Mouse (Mus musculus) lung, adult 2 months (tissue): ENCODE results near the gene Il17d. TPM values are rescaled to one million over a fixed set of nuclear protein-coding genes. Genes with fewer than 3 reads are reported as not detected.

Source experiments
- DNase-seq: peaks from one replicate; pipeline ENCODE4 v3.0.0; 2022
- H3K4me1 ChIP-seq: fragments of 200-500 bp; 2 replicates; pipeline ENCODE4 v1.6.1; 2011; ENCODE audit warnings: low read length; ENCODE audit not compliant: control insufficient read depth, insufficient read depth
- H3K4me3 ChIP-seq: fragments of 200-500 bp; replicated peaks from 2 replicates; pipeline ENCODE3; 2011; ENCODE audit warnings: low read depth, mild to moderate bottlenecking, control low read depth, low read length; ENCODE audit errors: extremely low read depth
- CTCF ChIP-seq: fragments of 200-500 bp; IDR thresholded peaks from 2 replicates; pipeline ENCODE4 v1.5.1; 2011; ENCODE audit warnings: mild to moderate bottlenecking, low read length, control low read depth; ENCODE audit not compliant: insufficient read depth
- POLR2A ChIP-seq: fragments of 200-500 bp; IDR thresholded peaks from 2 replicates; pipeline ENCODE4 v1.6.1; 2011; ENCODE audit warnings: low read depth, mild to moderate bottlenecking, control low read depth, low read length, borderline replicate concordance; ENCODE audit errors: extremely low read depth
- WGBS: fragments of 180-500 bp; shearing (Covaris S2); methylation state at CpG from one replicate; pipeline ENCODE4 v1.1.7; 2018; 5-methylcytosine and 5-hydroxymethylcytosine counted together
- polyA plus RNA-seq: library from polyadenylated mRNA; depleted of rRNA; stranded (reverse); fragments of >200 nt; gene quantifications from 2 replicates; pipeline ENCODE4 v1.2.3, GENCODE M21; 2012

Gene Il17d
- polyA plus RNA-seq, 1 experiment = 16.5 TPM

GRCm38 (mm10) chr14:57523762-57524161 lies 815 bp upstream of the Il17d start:
- TF ChIP-seq POLR2A = no peak
- Histone ChIP-seq H3K4me1 (no peaks in the 10 kb centered on the region), H3K4me3 (no peak overlapping the region)
- no peak for DNase-seq
- WGBS = 90% methylated on average over 9 of the region's 9 CpGs

- DNase-seq = peak; percentile 77
- Histone ChIP-seq H3K4me3 (peak overlapping the region; percentile 69), H3K4me1 (peaks cover 2% of the 10 kb centered on the region; the same call in 1 of the 2 replicates)
- TF ChIP-seq CTCF (no peak), POLR2A (no peak)
- WGBS = 2% methylated on average over 56 of the region's 60 CpGs
Observed at GRCm38 (mm10) chr14:57525388-57526049, 942 bp downstream of the Il17d start.

- 55% methylated on average over 10 of the region's 10 CpGs for WGBS
- TF ChIP-seq POLR2A (no peak), CTCF (no peak)
- Histone ChIP-seq H3K4me1 (peaks cover 2% of the 10 kb centered on the region; the same call in 1 of the 2 replicates), H3K4me3 (peak overlapping the region; percentile 69)
- no peak for DNase-seq
Observed at GRCm38 (mm10) chr14:57526050-57526623, 1.6 kb downstream of the Il17d start.

- DNase-seq = no peak
- 57% methylated on average over 7 of the region's 7 CpGs for WGBS
- peaks cover 2% of the 10 kb centered on the region; the same call in 1 of the 2 replicates for H3K4me1 ChIP-seq
- TF ChIP-seq POLR2A (no peak), CTCF (no peak)
- H3K4me3 ChIP-seq = no peak overlapping the region
Observed at GRCm38 (mm10) chr14:57527122-57527521, 2.5 kb downstream of the Il17d start.

GRCm38 (mm10) chr14:57527598-57527997 lies 3.0 kb downstream of the Il17d start:
- TF ChIP-seq CTCF (no peak), POLR2A (no peak)
- no peak for DNase-seq
- Histone ChIP-seq H3K4me1 (peaks cover 2% of the 10 kb centered on the region; the same call in 1 of the 2 replicates), H3K4me3 (no peak overlapping the region)
- WGBS = 37% methylated on average over 2 of the region's 2 CpGs

- 45% methylated on average over 10 of the region's 10 CpGs for WGBS
- TF ChIP-seq CTCF = no peak
- TF ChIP-seq POLR2A = no peak
- Histone ChIP-seq H3K4me1 (peaks cover 2% of the 10 kb centered on the region; the same call in 1 of the 2 replicates), H3K4me3 (no peak overlapping the region)
- DNase-seq = no peak
Observed at GRCm38 (mm10) chr14:57529086-57529785, 4.7 kb downstream of the Il17d start.

GRCm38 (mm10) chr14:57529786-57530515 lies 5.4 kb downstream of the Il17d start:
- no peak for TF ChIP-seq CTCF
- TF ChIP-seq POLR2A = no peak
- DNase-seq = no peak
- 65% methylated on average over 5 of the region's 5 CpGs for WGBS
- peaks cover 7% of the 10 kb centered on the region; the same call in 1 of the 2 replicates for H3K4me1 ChIP-seq
- no peak overlapping the region for H3K4me3 ChIP-seq

- Histone ChIP-seq H3K4me3 (no peak overlapping the region), H3K4me1 (peaks cover 15% of the 10 kb centered on the region)
- 92% methylated on average over 3 of the region's 3 CpGs for WGBS
- no peak for TF ChIP-seq POLR2A
- TF ChIP-seq CTCF = no peak
- no peak for DNase-seq
Observed at GRCm38 (mm10) chr14:57532577-57532976, 8.0 kb downstream of the Il17d start.

GRCm38 (mm10) chr14:57533214-57533613 lies 8.6 kb downstream of the Il17d start:
- Histone ChIP-seq H3K4me1 (peaks cover 15% of the 10 kb centered on the region), H3K4me3 (no peak overlapping the region)
- WGBS = 59% methylated on average over 3 of the region's 3 CpGs
- TF ChIP-seq CTCF (peak; percentile 81), POLR2A (no peak)
- peak; percentile 64 for DNase-seq
